8 mouse cellular contexts compared by ENCODE assay signal in genomic region chr10:83857794-83858442, GRCm38 (mm10).
DNase-seq lines count a peak whose midpoint lies in the region; ATAC-seq lines count a peak whose summit lies in the region.

No protein-coding gene starts in this region.

- DNase-seq in kidney, adult 11 months, result peak; percentile 21
- peak; percentile 40 for DNase-seq in adrenal gland, adult 8-10 months
- DNase-seq in ovary, postnatal 36 days (ENCODE audit: low spot score), result no peak
- DNase-seq in urinary bladder, adult 18-20 months (ENCODE audit: low spot score in 2 of 2), result no peak

- H3K4me3 ChIP-seq in kidney, embryonic 16.5 days (ENCODE audit: low read length), result no peak overlapping the region
- H3K4me3 ChIP-seq in lung, embryonic 16.5 days (ENCODE audit: low read length), result no peak overlapping the region
- no peak overlapping the region for H3K4me3 ChIP-seq in midbrain, embryonic 15.5 days

- WGBS in kidney, embryonic 16.5 days, result 73% methylated on average over 14 of the region's 14 CpGs
- WGBS in lung, embryonic 16.5 days, result 48% methylated on average over 14 of the region's 14 CpGs
- 78% methylated on average over 14 of the region's 14 CpGs for WGBS in midbrain, embryonic 15.5 days

- no peaks in the 10 kb centered on the region for H3K27me3 ChIP-seq in kidney, embryonic 16.5 days (ENCODE audit: insufficient read depth, low read length)
- no peaks in the 10 kb centered on the region for H3K27me3 ChIP-seq in lung, embryonic 16.5 days (ENCODE audit: control insufficient read depth, insufficient read depth, low read depth, low read length)
- no peaks in the 10 kb centered on the region for H3K27me3 ChIP-seq in midbrain, embryonic 15.5 days (replicated peaks)

- H3K4me2 ChIP-seq in kidney, embryonic 16.5 days (replicated peaks; ENCODE audit: low read depth, low read length), result no peak overlapping the region
- H3K4me2 ChIP-seq in lung, embryonic 16.5 days (ENCODE audit: low read depth, low read length), result no peak overlapping the region
- no peak overlapping the region for H3K4me2 ChIP-seq in midbrain, embryonic 15.5 days

- H3K27ac ChIP-seq in kidney, embryonic 16.5 days (ENCODE audit: low read length), result no peak overlapping the region
- H3K27ac ChIP-seq in lung, embryonic 16.5 days (ENCODE audit: low read length), result peak overlapping the region; percentile 26
- H3K27ac ChIP-seq in midbrain, embryonic 15.5 days, result no peak overlapping the region

- H3K36me3 ChIP-seq in kidney, embryonic 16.5 days (ENCODE audit: insufficient read depth, low read length), result no peaks in the 10 kb centered on the region
- no peaks in the 10 kb centered on the region for H3K36me3 ChIP-seq in lung, embryonic 16.5 days (ENCODE audit: control insufficient read depth, insufficient read depth, low read length)
- H3K36me3 ChIP-seq in midbrain, embryonic 15.5 days (replicated peaks), result no peaks in the 10 kb centered on the region

- no peak overlapping the region for H3K9ac ChIP-seq in kidney, embryonic 16.5 days (replicated peaks; ENCODE audit: low read length)
- no peak overlapping the region for H3K9ac ChIP-seq in lung, embryonic 16.5 days (ENCODE audit: low read length)
- H3K9ac ChIP-seq in midbrain, embryonic 15.5 days, result no peak overlapping the region

- H3K4me1 ChIP-seq in kidney, embryonic 16.5 days (ENCODE audit: insufficient read depth, low read length), result no peaks in the 10 kb centered on the region; the same call in 1 of the 2 replicates
- H3K4me1 ChIP-seq in lung, embryonic 16.5 days (replicated peaks; ENCODE audit: control insufficient read depth, insufficient read depth, low read length), result peaks cover 22% of the 10 kb centered on the region
- H3K4me1 ChIP-seq in midbrain, embryonic 15.5 days, result no peaks in the 10 kb centered on the region

- no peaks in the 10 kb centered on the region for H3K9me3 ChIP-seq in kidney, embryonic 16.5 days (ENCODE audit: low read length)
- no peaks in the 10 kb centered on the region for H3K9me3 ChIP-seq in lung, embryonic 16.5 days (ENCODE audit: control insufficient read depth, low read length)
- no peaks in the 10 kb centered on the region for H3K9me3 ChIP-seq in midbrain, embryonic 15.5 days

- no peak for ATAC-seq in kidney, embryonic 16.5 days (ENCODE audit: low FRiP score, low TSS enrichment)
- peak; percentile 86 for ATAC-seq in common myeloid progenitor, adult 5-6 weeks (replicated peaks; ENCODE audit: low read depth, poor library complexity, severe bottlenecking)
- ATAC-seq in lung, embryonic 16.5 days (ENCODE audit: low read depth), result peak; percentile 72; the same call in 1 of the 2 replicates
- no peak for ATAC-seq in midbrain, embryonic 15.5 days (replicated peaks)

Comparison
In these comparisons a context has a peak if more than half of its experiments do, and no peak if none do; other contexts are left out.
1. DNase-seq: peak in kidney, adult 11 months (single experiment) and adrenal gland, adult 8-10 months (single experiment); none in ovary, postnatal 36 days (single experiment) and urinary bladder, adult 18-20 months (0 of 2).
2. ATAC-seq: peak in common myeloid progenitor, adult 5-6 weeks (single experiment) and lung, embryonic 16.5 days (single experiment); none in kidney, embryonic 16.5 days (single experiment) and midbrain, embryonic 15.5 days (single experiment).